Mouse (Mus musculus) monocyte, adult 5-6 weeks (primary cell): ENCODE measurements around the gene Gabbr2. TPM values are rescaled to one million over a fixed set of nuclear protein-coding genes. Genes with fewer than 3 reads are reported as not detected.
A peak's percentile ranks its signal among the peaks of the same experiment; 100 is the strongest.

ENCODE experiments used
- ATAC-seq: fragments of 153-309, 156-312 bp; replicated peaks from 2 replicates; pipeline ENCODE4 v1.8.0; 2017; ENCODE audit warnings: mild to moderate bottlenecking; ENCODE audit not compliant: low TSS enrichment, insufficient number of reproducible peaks, severe bottlenecking, poor library complexity, low FRiP score
- total RNA-seq: library from RNA; stranded (forward); fragments of 200-1000, 200-491, 200-594 nt; gene quantifications from 3 replicates; pipeline ENCODE4 v1.2.3, GENCODE M21; 2017

Gabbr2 gene
- total RNA-seq, result not detected in 3 replicates

- no peak for ATAC-seq
Observed at GRCm38 (mm10) chr4:46991016-46991958, at the start of gene Gabbr2. Gene Gabbr2, minus strand, starts transcription at chr4:46991873.

- no peak for ATAC-seq
Observed at GRCm38 (mm10) chr4:47039586-47039985, 47.9 kb upstream of the Gabbr2 start.

GRCm38 (mm10) chr4:47037321-47037657 lies 45.6 kb upstream of the Gabbr2 start:
- peak; percentile 66 for ATAC-seq

- no peak for ATAC-seq
Observed at GRCm38 (mm10) chr4:47036486-47037320, 45.0 kb upstream of the Gabbr2 start.

GRCm38 (mm10) chr4:47035536-47035935 lies 43.9 kb upstream of the Gabbr2 start:
- ATAC-seq, result no peak

- ATAC-seq, result no peak
Observed at GRCm38 (mm10) chr4:47032171-47032570, 40.5 kb upstream of the Gabbr2 start.

GRCm38 (mm10) chr4:47028791-47029190 lies 37.1 kb upstream of the Gabbr2 start:
- no peak for ATAC-seq

GRCm38 (mm10) chr4:47023949-47024348 lies 32.3 kb upstream of the Gabbr2 start:
- no peak for ATAC-seq

- ATAC-seq, result no peak
Observed at GRCm38 (mm10) chr4:47022804-47023603, 31.3 kb upstream of the Gabbr2 start.

- 0 out of 2 replicates have a peak, but pooled peaks have one; percentile 41 for ATAC-seq
Observed at GRCm38 (mm10) chr4:47020563-47020962, 28.9 kb upstream of the Gabbr2 start.

GRCm38 (mm10) chr4:47015156-47015555 lies 23.5 kb upstream of the Gabbr2 start:
- ATAC-seq, result no peak

GRCm38 (mm10) chr4:47012476-47012875 lies 20.8 kb upstream of the Gabbr2 start:
- ATAC-seq, result no peak

GRCm38 (mm10) chr4:47010400-47011231 lies 18.9 kb upstream of the Gabbr2 start:
- ATAC-seq, result peak; percentile 68

- ATAC-seq, result no peak
Observed at GRCm38 (mm10) chr4:47000626-47001395, 9.1 kb upstream of the Gabbr2 start.

- no peak for ATAC-seq
Observed at GRCm38 (mm10) chr4:46997969-46998368, 6.3 kb upstream of the Gabbr2 start.

- no peak for ATAC-seq
Observed at GRCm38 (mm10) chr4:46992827-46993473, 1.3 kb upstream of the Gabbr2 start.

GRCm38 (mm10) chr4:46991959-46992316 lies 265 bp upstream of the Gabbr2 start:
- no peak for ATAC-seq
